Mouse (Mus musculus) E14TG2a.4 (cell line): ENCODE results near the gene Barx1.

Experiments
- CTCF ChIP-seq: conservative IDR thresholded peaks from 2 replicates; pipeline ENCODE4 v1.5.1; 2014; ENCODE audit warnings: low read length
- NANOG ChIP-seq: IDR thresholded peaks from 2 replicates; pipeline ENCODE4 v1.6.1; 2014; ENCODE audit warnings: borderline replicate concordance, low read length, mixed read lengths
- POU5F1 ChIP-seq: IDR thresholded peaks from 2 replicates; pipeline ENCODE4 v1.6.1; 2014; ENCODE audit warnings: low read length, borderline replicate concordance

DNA sequence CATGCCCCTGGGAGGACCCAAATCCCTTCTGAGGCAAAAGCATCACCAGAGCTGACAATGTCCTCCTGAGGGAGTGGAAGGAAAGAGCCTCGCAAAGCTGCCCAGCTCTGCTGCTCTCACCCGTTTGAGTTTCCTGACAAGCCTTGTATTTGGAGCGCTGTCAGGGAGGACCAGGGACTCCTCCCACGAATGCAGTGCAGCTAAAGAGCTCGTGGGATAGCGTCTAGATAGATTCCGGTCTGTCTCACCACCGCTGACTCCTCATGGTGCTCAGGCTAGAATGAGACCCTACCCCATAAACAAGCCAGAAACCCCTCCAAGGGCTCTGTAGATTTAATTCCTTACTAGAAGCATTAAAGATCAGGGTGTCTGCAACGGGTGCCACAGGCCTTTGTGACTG is 5.0 kb upstream of the Barx1 start:
- TF ChIP-seq CTCF (no peak), POU5F1 (no peak), NANOG (no peak)
